Mouse (Mus musculus): ENCODE data around the gene Htr2a.

DNA sequence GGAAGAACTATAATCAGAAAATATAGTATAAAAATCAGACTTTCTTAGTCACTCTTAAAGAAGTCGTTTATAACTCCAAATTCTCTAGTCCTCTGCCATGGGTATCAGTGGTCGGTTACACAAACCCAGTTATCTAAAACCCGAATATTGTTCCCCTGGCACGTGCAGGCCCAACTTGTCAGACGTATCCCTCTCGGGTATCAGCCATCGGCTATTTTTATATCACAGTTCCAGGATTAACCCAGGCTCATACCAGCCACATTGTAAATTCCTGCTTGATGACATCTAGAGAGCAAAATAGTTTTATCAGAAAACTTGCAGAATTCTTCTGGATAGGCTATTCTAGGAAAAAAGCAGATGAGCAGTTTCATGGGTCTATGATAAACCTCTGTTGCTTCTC, 16.6 kb downstream of the Htr2a start:
- TF ChIP-seq POLR2A (IDR thresholded peaks at IDR 0.05; ENCODE audit: borderline replicate concordance, extremely low read depth, low read depth, low read length): no peak
- TF ChIP-seq CTCF (IDR thresholded peaks at IDR 0.05; ENCODE audit: insufficient read depth, low read length): no peak

All from lung, adult 2 months (tissue).